Mouse (Mus musculus) testis, adult 2 months (tissue): Measurements from ENCODE around the gene Gm5936. TPM values are rescaled to one million over a fixed set of nuclear protein-coding genes. Genes with fewer than 3 reads are reported as not detected.
"Not testable (repeated sequence)": the region's sequence is repeated elsewhere in the genome, so short reads cannot be mapped to it uniquely, and the experiment has no call there.

ENCODE experiments used
- H3K27ac ChIP-seq: fragments of 200-500 bp; 2 replicates; pipeline ENCODE4 v1.5.1; 2012; ENCODE audit warnings: low read depth, low read length; ENCODE audit not compliant: control insufficient read depth, insufficient read depth
- H3K27me3 ChIP-seq: fragments of 200-500 bp; 2 replicates; pipeline ENCODE4 v1.6.1; 2012; ENCODE audit warnings: mild to moderate bottlenecking, low read length, moderate library complexity; ENCODE audit not compliant: control insufficient read depth, insufficient read depth
- H3K36me3 ChIP-seq: fragments of 200-500 bp; 2 replicates; pipeline ENCODE4 v1.6.1; 2012; ENCODE audit warnings: mild to moderate bottlenecking, low read length; ENCODE audit not compliant: control insufficient read depth, insufficient read depth
- H3K4me1 ChIP-seq: fragments of 200-500 bp; 2 replicates; pipeline ENCODE4 v1.6.1; 2012; ENCODE audit warnings: low read length; ENCODE audit not compliant: control insufficient read depth, insufficient read depth
- H3K4me3 ChIP-seq: fragments of 200-500 bp; 2 replicates; pipeline ENCODE4 v1.5.1; 2012; ENCODE audit warnings: low read depth, mild to moderate bottlenecking, low read length, moderate library complexity, mixed read lengths; ENCODE audit not compliant: control insufficient read depth
- polyA plus RNA-seq: library from polyadenylated mRNA; depleted of rRNA; stranded (reverse); fragments of >200 nt; gene quantifications from 2 replicates; pipeline ENCODE4 v1.2.3, GENCODE M21; 2012; rRNA removed

Gene Gm5936
- polyA plus RNA-seq = 2.9 and 3.8 TPM in 2 replicates

DNA sequence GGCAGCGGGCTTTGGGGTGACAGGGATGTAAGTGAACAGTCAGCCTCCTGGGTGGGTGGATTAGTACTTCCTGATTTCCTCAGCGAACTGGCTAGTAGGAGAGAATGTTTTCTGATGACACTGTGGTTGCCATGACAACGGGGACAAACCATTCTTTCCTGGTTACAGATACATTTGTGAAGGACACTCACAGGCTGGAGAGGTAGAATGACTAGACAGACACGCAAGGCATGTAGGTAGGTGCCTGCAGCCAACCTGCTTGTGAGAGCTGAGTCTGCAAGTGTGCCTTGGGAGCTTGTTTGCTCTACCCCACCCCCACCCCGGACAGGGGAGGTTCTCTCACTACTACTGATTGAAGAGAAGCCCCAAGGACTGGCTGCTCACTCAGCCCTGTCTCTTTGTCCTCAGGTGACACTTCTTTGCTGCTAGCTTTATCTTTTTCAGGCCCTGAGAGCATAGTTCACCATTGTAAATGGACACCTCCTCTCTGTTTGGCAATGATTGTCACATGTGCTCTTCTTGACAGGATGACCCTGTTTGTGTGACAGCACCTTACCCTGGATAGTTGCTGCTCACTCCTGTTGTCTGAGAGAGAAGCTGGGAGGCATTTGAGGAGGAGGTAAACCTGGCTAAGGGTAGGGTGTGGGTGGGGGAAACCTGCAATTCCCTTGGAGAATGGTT lies at the start of gene Gm5936:
Gene Gm5936 (plus strand): TSS at position 355 of the 681 bp plus-strand sequence.
- H3K4me1 ChIP-seq, H3K27ac ChIP-seq, H3K4me3 ChIP-seq, H3K36me3 ChIP-seq, H3K27me3 ChIP-seq: not testable (repeated sequence)

DNA sequence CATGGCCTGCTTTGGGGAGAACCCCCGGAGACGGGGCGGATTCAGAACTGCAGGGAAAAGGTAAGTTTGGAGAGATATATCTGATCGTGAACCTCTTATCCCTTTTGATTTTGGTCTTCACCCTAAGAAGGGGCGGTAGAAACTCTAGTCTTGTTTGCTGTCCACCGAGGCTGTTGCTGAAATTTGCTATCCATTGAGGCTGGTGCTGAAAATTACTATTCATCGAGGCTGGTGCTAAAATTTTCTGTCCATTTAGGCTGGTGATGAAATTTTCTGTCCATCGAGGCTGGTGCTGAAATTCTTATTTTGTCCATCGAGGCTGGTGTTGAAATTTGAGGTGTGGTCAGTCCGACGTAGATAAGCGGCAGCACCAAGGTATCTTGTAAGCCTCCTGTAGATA lies 19.1 kb downstream of the Gm5936 start:
- not testable (repeated sequence) for H3K27ac ChIP-seq, H3K27me3 ChIP-seq, H3K36me3 ChIP-seq, H3K4me3 ChIP-seq, H3K4me1 ChIP-seq

DNA sequence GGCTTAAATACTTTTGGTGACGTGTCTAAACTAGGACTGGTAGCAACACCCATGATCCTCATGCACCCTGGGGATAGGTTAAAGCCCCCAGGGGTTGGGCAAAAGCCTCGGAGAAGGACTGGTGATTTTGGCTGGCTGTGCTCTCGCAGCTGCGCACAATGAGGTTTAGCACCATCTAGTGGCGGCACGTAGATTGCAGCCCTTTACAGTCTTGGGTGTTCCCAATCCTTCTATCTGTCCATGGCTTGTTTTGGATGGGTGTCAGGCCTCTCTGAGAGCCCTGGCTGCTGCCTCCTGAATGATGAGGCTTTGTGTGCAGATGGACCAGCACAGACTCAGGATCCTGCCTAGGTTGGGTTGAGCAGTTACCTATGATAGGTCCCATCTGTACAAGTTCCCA lies 43.1 kb downstream of the Gm5936 start:
- H3K4me1 ChIP-seq, H3K4me3 ChIP-seq, H3K27me3 ChIP-seq, H3K36me3 ChIP-seq, H3K27ac ChIP-seq: not testable (repeated sequence)

Other genes with a start within 250 kb of the Gm5936 start
- not detected in 2 replicates for gene Olfr1325, start 244.5 kb upstream of the Gm5936 start, polyA plus RNA-seq
- gene Gm5640, start 191.6 kb upstream of the Gm5936 start, polyA plus RNA-seq = 1.3 and 2.0 TPM in 2 replicates
- 8.8 and 10.8 TPM in 2 replicates for gene Gm6890, start 96.3 kb upstream of the Gm5936 start, polyA plus RNA-seq
- gene Gab3, start 248.3 kb downstream of the Gm5936 start, polyA plus RNA-seq = 0.95 and 1.5 TPM in 2 replicates